Comparison of ENCODE assay signal across 17 mouse cellular contexts in the genomic region with DNA sequence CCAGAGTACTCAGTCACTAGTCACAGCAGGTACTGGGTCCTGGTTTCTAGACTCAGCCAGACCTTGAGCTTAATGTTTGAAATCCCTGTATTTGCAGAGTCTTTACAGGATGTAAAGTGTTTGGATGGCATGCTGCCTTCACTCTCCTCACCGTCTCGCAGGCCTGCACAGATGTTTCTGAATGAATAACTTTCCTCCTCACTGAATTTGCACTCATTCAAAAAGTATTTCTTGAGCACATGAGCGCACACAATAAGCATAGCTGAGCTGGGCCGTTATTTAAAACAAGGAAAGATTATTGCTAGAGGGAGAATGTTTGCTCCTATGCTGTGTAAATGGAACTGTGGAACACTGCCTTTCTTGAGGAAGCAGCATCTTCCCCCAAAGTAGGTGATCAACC. TPM values are rescaled to one million over a fixed set of nuclear protein-coding genes. Genes with fewer than 3 reads are reported as not detected.
DNase-seq lines count a peak whose midpoint lies in the region; ATAC-seq and TF ChIP-seq lines count a peak whose summit lies in the region.
"Had no signal": no experiment of that assay in that cellular context is flagged by ENCODE, and none has a peak within 500 bp of the region (broad histone marks: within the 10 kb centered on the region; RNA-seq: fewer than 3 reads in every experiment).

No protein-coding gene starts in this region.

- DNase-seq in midbrain, embryonic 10.5 days (ENCODE audit: low spot score), result no peak
- DNase-seq in brain, adult 2 months (ENCODE audit: low read depth, low spot score), result peak; percentile 8
- no peak for DNase-seq in hindbrain, embryonic 14.5 days (ENCODE audit: low spot score)
- no peak for DNase-seq in lung, postnatal 10 days
- DNase-seq in layer of hippocampus, adult 2 months (ENCODE audit: low spot score in 2 of 2), result no peak
- no peak for DNase-seq in thymus, postnatal 25 days
- DNase-seq: cerebellum, postnatal 10 days; heart, postnatal 10 days; liver; liver, postnatal 0 days had no signal

- no peaks in the 10 kb centered on the region for H3K36me3 ChIP-seq in midbrain, embryonic 13.5 days
- H3K36me3 ChIP-seq in midbrain, embryonic 10.5 days, result no peaks in the 10 kb centered on the region
- H3K36me3 ChIP-seq in hindbrain, embryonic 14.5 days (replicated peaks; ENCODE audit: control insufficient read depth, insufficient read depth), result no peaks in the 10 kb centered on the region
- no peaks in the 10 kb centered on the region for H3K36me3 ChIP-seq in neural tube, embryonic 13.5 days
- H3K36me3 ChIP-seq: heart, embryonic 10.5 days; intestine, embryonic 15.5 days; kidney, embryonic 15.5 days had no signal

- no peak overlapping the region for H3K9ac ChIP-seq in midbrain, embryonic 13.5 days (replicated peaks)
- 0 out of 2 replicates have a peak overlapping the region, but pooled peaks have one; percentile 82 for H3K9ac ChIP-seq in hindbrain, embryonic 14.5 days
- H3K9ac ChIP-seq in neural tube, embryonic 13.5 days, result peak overlapping the region; percentile 85
- H3K9ac ChIP-seq: intestine, embryonic 15.5 days; kidney, embryonic 15.5 days; liver, postnatal 0 days had no signal

- H3K4me3 ChIP-seq in midbrain, embryonic 13.5 days (replicated peaks), result peak overlapping the region; percentile 81
- H3K4me3 ChIP-seq in midbrain, embryonic 10.5 days, result no peak overlapping the region
- peak overlapping the region; percentile 76 for H3K4me3 ChIP-seq in hindbrain, embryonic 14.5 days (replicated peaks; ENCODE audit: low read length)
- peak overlapping the region; percentile 79 for H3K4me3 ChIP-seq in neural tube, embryonic 13.5 days
- no peak overlapping the region for H3K4me3 ChIP-seq in layer of hippocampus, adult 2 months
- H3K4me3 ChIP-seq: erythroblast, embryonic 14.5 days; heart, embryonic 10.5 days; intestine, embryonic 15.5 days; kidney, embryonic 15.5 days had no signal

- H3K4me1 ChIP-seq in midbrain, embryonic 13.5 days (replicated peaks), result peaks cover 16% of the 10 kb centered on the region
- peaks cover 24% of the 10 kb centered on the region for H3K4me1 ChIP-seq in midbrain, embryonic 10.5 days
- H3K4me1 ChIP-seq in hindbrain, embryonic 14.5 days (replicated peaks; ENCODE audit: control insufficient read depth, insufficient read depth, low read length), result peaks cover 6% of the 10 kb centered on the region
- peaks cover 20% of the 10 kb centered on the region for H3K4me1 ChIP-seq in neural tube, embryonic 13.5 days (replicated peaks)

- no peaks in the 10 kb centered on the region for H3K9me3 ChIP-seq in midbrain, embryonic 13.5 days
- H3K9me3 ChIP-seq in midbrain, embryonic 10.5 days (replicated peaks), result no peaks in the 10 kb centered on the region
- H3K9me3 ChIP-seq in hindbrain, embryonic 14.5 days (ENCODE audit: control insufficient read depth, low read length), result no peaks in the 10 kb centered on the region
- no peaks in the 10 kb centered on the region for H3K9me3 ChIP-seq in neural tube, embryonic 13.5 days
- H3K9me3 ChIP-seq: heart, embryonic 10.5 days; intestine, embryonic 15.5 days; kidney, embryonic 15.5 days had no signal

- no peak overlapping the region for H3K27ac ChIP-seq in midbrain, embryonic 13.5 days
- H3K27ac ChIP-seq in midbrain, embryonic 10.5 days (replicated peaks), result no peak overlapping the region
- H3K27ac ChIP-seq in hindbrain, embryonic 14.5 days, result no peak overlapping the region
- H3K27ac ChIP-seq in neural tube, embryonic 13.5 days (replicated peaks), result peak overlapping the region; percentile 42; the same call in 1 of the 2 replicates
- no peak overlapping the region for H3K27ac ChIP-seq in layer of hippocampus, adult 2 months
- H3K27ac ChIP-seq: heart, embryonic 10.5 days; intestine, embryonic 15.5 days; kidney, embryonic 15.5 days had no signal

- 40% methylated on average over 4 of the region's 4 CpGs for WGBS in midbrain, embryonic 13.5 days
- 56% methylated on average over 4 of the region's 4 CpGs for WGBS in midbrain, embryonic 10.5 days
- 38% methylated on average over 4 of the region's 4 CpGs for WGBS in hindbrain, embryonic 14.5 days
- WGBS in neural tube, embryonic 13.5 days, result 42% methylated on average over 4 of the region's 4 CpGs

- H3K4me2 ChIP-seq in midbrain, embryonic 13.5 days (replicated peaks), result peak overlapping the region; percentile 97
- H3K4me2 ChIP-seq in hindbrain, embryonic 14.5 days (replicated peaks), result peak overlapping the region; percentile 63
- peak overlapping the region; percentile 95 for H3K4me2 ChIP-seq in neural tube, embryonic 13.5 days
- H3K4me2 ChIP-seq: intestine, embryonic 15.5 days; kidney, embryonic 15.5 days had no signal

- H3K27me3 ChIP-seq in midbrain, embryonic 13.5 days, result peaks cover 20% of the 10 kb centered on the region
- H3K27me3 ChIP-seq in midbrain, embryonic 10.5 days (ENCODE audit: low read depth, poor library complexity, severe bottlenecking), result peaks cover 52% of the 10 kb centered on the region
- H3K27me3 ChIP-seq in hindbrain, embryonic 14.5 days (ENCODE audit: control insufficient read depth, insufficient read depth, low read length), result no peaks in the 10 kb centered on the region
- H3K27me3 ChIP-seq in neural tube, embryonic 13.5 days, result peaks cover 12% of the 10 kb centered on the region; the same call in 1 of the 2 replicates

- no peak for TF ChIP-seq CTCF in layer of hippocampus, adult 2 months (conservative IDR thresholded peaks at IDR 0.05)

- ATAC-seq in midbrain, embryonic 13.5 days, result no peak
- no peak for ATAC-seq in hindbrain, embryonic 14.5 days (ENCODE audit: low FRiP score)
- no peak for ATAC-seq in neural tube, embryonic 13.5 days (ENCODE audit: low read depth)
- ATAC-seq: activated CD4-positive, CD25-positive, alpha-beta regulatory T cell, adult 4 months; intestine, embryonic 15.5 days; liver, postnatal 0 days had no signal

RNA-seq across cellular contexts. Expression of gene Hs3st5, which starts 2.9 kb away (rescaled TPM):
- polyA plus RNA-seq in midbrain, embryonic 13.5 days (2015; fragmentation: Nextera tagmentation; extraction: Ambion mirVana), result 15.3 and 17.5 TPM in 2 replicates
- polyA plus RNA-seq in midbrain, embryonic 10.5 days (2016; fragmentation: Nextera tagmentation; extraction: Ambion mirVana), result 1.3 and 1.9 TPM in 2 replicates
- polyA plus RNA-seq in hindbrain, embryonic 14.5 days (2014; fragmentation: Nextera tagmentation; extraction: Ambion mirVana), result 36.0 and 38.3 TPM in 2 replicates
- polyA plus RNA-seq in neural tube, embryonic 13.5 days (2015; fragmentation: Nextera tagmentation; extraction: Ambion mirVana), result 26.1 and 26.4 TPM in 2 replicates
- 1 to 10 TPM; 1.3 to 1.5 TPM for total RNA-seq in layer of hippocampus, adult 2 months (2021)
- polyA plus RNA-seq: activated CD4-positive, CD25-positive, alpha-beta regulatory T cell, adult 4 months; liver, postnatal 0 days had no signal

Comparison
In these comparisons a context has a peak if more than half of its experiments do, and no peak if none do; other contexts are left out.
1. H3K4me3 ChIP-seq: peak in midbrain, embryonic 13.5 days (single experiment), hindbrain, embryonic 14.5 days (single experiment) and neural tube, embryonic 13.5 days (single experiment); none in midbrain, embryonic 10.5 days (single experiment) and layer of hippocampus, adult 2 months (single experiment).
2. Peak in every context shown above with its lines, with median percentiles within 50 percentile points of each other: H3K4me2 ChIP-seq.